Mouse (Mus musculus): ENCODE data around the gene Sh3bp5l. TPM values are rescaled to one million over a fixed set of nuclear protein-coding genes. Genes with fewer than 3 reads are reported as not detected.
"Not testable (repeated sequence)": the region's sequence is repeated elsewhere in the genome, so short reads cannot be mapped to it uniquely, and the experiment has no call there.

The Sh3bp5l gene
- polyA plus RNA-seq, 1 experiment = 30.8 TPM

DNA sequence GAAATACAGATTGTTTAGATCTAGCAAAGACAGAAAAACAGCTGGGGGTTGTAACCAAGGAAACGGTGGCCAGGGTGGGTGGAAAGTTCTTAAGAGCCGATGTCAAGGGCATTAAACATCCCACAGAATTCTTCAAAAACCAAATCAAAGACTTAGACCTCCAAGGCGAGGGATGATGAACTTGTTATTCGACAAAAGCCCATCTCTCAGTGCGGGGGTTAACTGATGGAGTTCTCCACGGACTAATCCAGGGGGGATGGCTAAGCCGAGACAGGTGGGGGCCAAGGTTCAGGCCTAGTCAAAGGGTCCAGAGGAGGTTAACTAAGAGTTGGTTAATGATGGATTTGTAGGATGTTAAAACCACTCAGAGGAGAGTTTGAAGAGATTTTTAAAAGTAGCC lies 26.9 kb upstream of the Sh3bp5l start:
- Histone ChIP-seq H3ac (ENCODE audit: control insufficient read depth, insufficient read length, low read depth) (no peak overlapping the region), H3K27me3 (ENCODE audit: control insufficient read depth, insufficient read depth, insufficient read length) (no peaks in the 10 kb centered on the region), H3K36me3 (ENCODE audit: control insufficient read depth, insufficient read depth) (no peaks in the 10 kb centered on the region), H3K79me3 (ENCODE audit: low read depth) (peaks cover 2% of the 10 kb centered on the region), H3K79me2 (ENCODE audit: control insufficient read depth, insufficient read depth) (peaks cover 12% of the 10 kb centered on the region), H3K4me3 (ENCODE audit: insufficient read depth, poor library complexity, severe bottlenecking) (no peak overlapping the region)
- TF ChIP-seq CTCF (IDR thresholded peaks at IDR 0.05; ENCODE audit: control insufficient read depth, insufficient read depth, insufficient read length) = no peak
- no peak for TF ChIP-seq MAX (IDR thresholded peaks at IDR 0.05)
- TF ChIP-seq MYOG (IDR thresholded peaks at IDR 0.05; ENCODE audit: control insufficient read depth, extremely low read depth, insufficient read length) = no peak
- no peak for TF ChIP-seq FOSL1 (IDR thresholded peaks at IDR 0.05; ENCODE audit: insufficient read depth, low read length, poor library complexity, severe bottlenecking)
- no peak for TF ChIP-seq USF1 (IDR thresholded peaks at IDR 0.05; ENCODE audit: low read depth)
- TF ChIP-seq CEBPB (IDR thresholded peaks at IDR 0.05; ENCODE audit: low read depth) = no peak
- TF ChIP-seq MYOD1 (IDR thresholded peaks at IDR 0.05; ENCODE audit: control insufficient read depth, insufficient read length, low read depth) = no peak

DNA sequence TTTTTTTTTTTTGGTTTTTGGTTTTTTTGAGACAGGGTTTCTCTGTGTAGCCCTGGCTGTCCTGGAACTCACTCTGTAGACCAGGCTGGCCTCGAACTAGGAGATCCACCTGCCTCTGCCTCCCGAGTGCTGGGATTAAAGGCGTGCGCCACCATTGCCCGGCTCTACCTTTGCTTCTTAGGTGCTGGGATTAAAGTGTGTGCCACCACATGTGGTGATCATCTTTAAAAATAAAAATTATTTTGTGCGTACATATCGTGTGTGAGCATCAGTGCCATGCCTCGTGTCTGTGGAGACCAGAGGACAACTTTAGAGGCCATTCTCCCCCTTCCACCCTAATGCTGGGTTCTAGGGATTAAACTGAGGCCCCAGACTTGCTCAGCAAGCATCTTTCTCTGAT lies 25.2 kb upstream of the Sh3bp5l start:
- H3K4me3 ChIP-seq (ENCODE audit: insufficient read depth, poor library complexity, severe bottlenecking); H3K27me3 ChIP-seq (ENCODE audit: control insufficient read depth, insufficient read depth, insufficient read length); H3ac ChIP-seq (ENCODE audit: control insufficient read depth, insufficient read length, low read depth); H3K79me3 ChIP-seq (ENCODE audit: low read depth); H3K36me3 ChIP-seq (ENCODE audit: control insufficient read depth, insufficient read depth): not testable (repeated sequence)
- H3K79me2 ChIP-seq (ENCODE audit: control insufficient read depth, insufficient read depth) = peaks cover 12% of the 10 kb centered on the region

DNA sequence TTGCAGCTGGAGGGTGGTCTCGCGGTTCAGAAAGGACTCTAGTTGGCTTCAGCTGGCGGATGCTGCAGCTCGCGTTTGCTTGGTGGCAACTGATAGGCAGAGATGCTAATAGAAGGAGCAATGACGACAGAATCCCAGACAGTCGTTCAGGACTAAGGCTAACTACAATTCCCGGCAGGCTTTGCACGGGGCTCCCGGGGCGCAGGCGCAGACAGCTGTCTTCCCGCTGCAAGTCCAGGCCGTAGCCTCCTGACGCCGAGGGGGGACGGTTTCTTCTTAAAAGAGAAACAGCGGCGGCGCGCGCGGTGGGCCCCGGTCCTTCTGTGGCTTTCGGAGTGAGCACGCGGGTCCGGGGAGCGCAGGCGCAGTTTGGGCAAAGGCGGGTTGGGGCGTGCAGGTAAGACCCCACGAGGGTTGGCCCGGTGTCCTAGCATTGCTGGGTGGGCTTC lies 23.6 kb upstream of the Sh3bp5l start, which contains the start of gene Zfp692:
Gene Zfp692 (plus strand): TSS at position 210 of the 449 bp plus-strand sequence.
- Histone ChIP-seq H3ac (ENCODE audit: control insufficient read depth, insufficient read length, low read depth) (peak within 1 kb of the TSS; percentile 78), H3K79me3 (ENCODE audit: low read depth) (peaks cover 2% of the 10 kb centered on the region), H3K4me3 (ENCODE audit: insufficient read depth, poor library complexity, severe bottlenecking) (peak within 1 kb of the TSS; percentile 56), H3K79me2 (ENCODE audit: control insufficient read depth, insufficient read depth) (peaks cover 12% of the 10 kb centered on the region), H3K36me3 (ENCODE audit: control insufficient read depth, insufficient read depth) (peaks cover 13% of the 10 kb centered on the region), H3K27me3 (ENCODE audit: control insufficient read depth, insufficient read depth, insufficient read length) (no peaks in the 10 kb centered on the region)
- TF ChIP-seq FOSL1 (IDR thresholded peaks at IDR 0.05; ENCODE audit: insufficient read depth, low read length, poor library complexity, severe bottlenecking) (no peak), MAX (IDR thresholded peaks at IDR 0.05) (peak; percentile 85), MYOD1 (IDR thresholded peaks at IDR 0.05; ENCODE audit: control insufficient read depth, insufficient read length, low read depth) (no peak), CEBPB (IDR thresholded peaks at IDR 0.05; ENCODE audit: low read depth) (no peak)

DNA sequence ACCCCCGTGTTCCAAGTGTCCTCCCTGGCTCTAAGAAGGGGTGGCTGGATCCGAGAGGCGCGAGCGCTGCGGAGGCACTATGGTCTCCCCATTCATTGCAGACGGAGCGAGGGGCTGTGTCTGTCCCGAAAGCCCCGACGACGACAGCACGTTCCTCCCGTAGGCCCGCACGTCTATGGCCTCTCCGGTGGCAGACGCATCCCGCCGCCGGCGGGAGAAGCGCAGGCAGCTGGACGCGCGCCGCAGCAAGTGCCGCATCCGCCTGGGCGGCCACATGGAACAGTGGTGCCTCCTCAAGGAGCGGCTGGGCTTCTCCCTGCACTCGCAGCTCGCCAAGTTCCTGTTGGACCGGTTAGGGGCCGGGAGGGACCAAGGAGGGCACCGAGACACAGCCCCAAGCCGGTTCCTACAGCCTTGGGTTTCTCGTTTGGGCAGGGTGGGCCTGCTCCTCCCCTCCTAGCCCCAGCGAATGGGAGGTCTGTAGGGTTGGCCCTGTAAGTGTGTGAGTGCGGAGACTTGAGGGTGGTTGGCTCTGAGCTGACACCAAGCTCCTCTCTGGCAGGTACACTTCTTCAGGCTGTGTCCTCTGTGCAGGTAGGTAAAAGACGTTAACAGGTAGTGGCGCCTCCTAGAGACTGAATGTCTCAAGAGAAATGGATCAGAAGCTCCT lies 23.0 kb upstream of the Sh3bp5l start:
- Histone ChIP-seq H3ac (ENCODE audit: control insufficient read depth, insufficient read length, low read depth) (peak overlapping the region; percentile 78), H3K36me3 (ENCODE audit: control insufficient read depth, insufficient read depth) (peaks cover 13% of the 10 kb centered on the region), H3K79me2 (ENCODE audit: control insufficient read depth, insufficient read depth) (peaks cover 12% of the 10 kb centered on the region), H3K4me3 (ENCODE audit: insufficient read depth, poor library complexity, severe bottlenecking) (peak overlapping the region; percentile 56), H3K27me3 (ENCODE audit: control insufficient read depth, insufficient read depth, insufficient read length) (no peaks in the 10 kb centered on the region), H3K79me3 (ENCODE audit: low read depth) (peaks cover 2% of the 10 kb centered on the region)
- TF ChIP-seq CTCF (IDR thresholded peaks at IDR 0.05; ENCODE audit: control insufficient read depth, insufficient read depth, insufficient read length) (no peak), MAX (IDR thresholded peaks at IDR 0.05) (peak; percentile 69)

DNA sequence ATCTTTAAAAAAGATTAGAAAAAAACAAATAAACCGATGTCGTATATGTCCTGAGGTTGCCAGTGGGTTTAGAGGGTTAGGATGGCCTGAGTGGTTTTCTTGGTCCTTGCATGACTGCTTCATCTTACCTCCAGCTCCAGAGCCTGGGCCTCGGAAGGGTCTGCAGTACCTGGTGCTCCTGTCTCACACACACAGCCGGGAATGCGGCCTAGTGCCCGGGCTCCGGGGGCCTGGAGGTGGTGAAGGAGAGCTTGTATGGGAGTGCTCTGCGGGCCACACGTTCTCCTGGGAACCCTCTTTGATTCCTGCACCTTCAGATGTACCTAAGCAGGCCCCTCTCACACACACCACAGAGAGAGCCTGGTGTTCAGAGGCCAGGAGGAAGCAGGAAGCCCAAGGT lies 21.9 kb upstream of the Sh3bp5l start:
- H3K79me2 ChIP-seq (ENCODE audit: control insufficient read depth, insufficient read depth) = peaks cover 12% of the 10 kb centered on the region
- no peaks in the 10 kb centered on the region for H3K27me3 ChIP-seq (ENCODE audit: control insufficient read depth, insufficient read depth, insufficient read length)
- H3K79me3 ChIP-seq (ENCODE audit: low read depth) = peaks cover 2% of the 10 kb centered on the region
- H3K4me3 ChIP-seq (ENCODE audit: insufficient read depth, poor library complexity, severe bottlenecking) = no peak overlapping the region
- TF ChIP-seq MYOD1 (IDR thresholded peaks at IDR 0.05; ENCODE audit: control insufficient read depth, insufficient read length, low read depth) = no peak
- TF ChIP-seq CTCF (IDR thresholded peaks at IDR 0.05; ENCODE audit: control insufficient read depth, insufficient read depth, insufficient read length) = no peak
- TF ChIP-seq USF1 (IDR thresholded peaks at IDR 0.05; ENCODE audit: low read depth) = no peak
- no peak for TF ChIP-seq MYOG (IDR thresholded peaks at IDR 0.05; ENCODE audit: control insufficient read depth, extremely low read depth, insufficient read length)
- TF ChIP-seq CEBPB (IDR thresholded peaks at IDR 0.05; ENCODE audit: low read depth) = no peak
- TF ChIP-seq FOSL1 (IDR thresholded peaks at IDR 0.05; ENCODE audit: insufficient read depth, low read length, poor library complexity, severe bottlenecking) = no peak
- no peak for TF ChIP-seq MAX (IDR thresholded peaks at IDR 0.05)
- peaks cover 14% of the 10 kb centered on the region for H3K36me3 ChIP-seq (ENCODE audit: control insufficient read depth, insufficient read depth)
- no peak overlapping the region for H3ac ChIP-seq (ENCODE audit: control insufficient read depth, insufficient read length, low read depth)

GRCm38 (mm10) chr11:58314069-58314468 lies 16.5 kb upstream of the Sh3bp5l start:
- no peaks in the 10 kb centered on the region for H3K79me3 ChIP-seq (ENCODE audit: low read depth)
- no peaks in the 10 kb centered on the region for H3K27me3 ChIP-seq (ENCODE audit: control insufficient read depth, insufficient read depth, insufficient read length)
- no peak overlapping the region for H3K4me3 ChIP-seq (ENCODE audit: insufficient read depth, poor library complexity, severe bottlenecking)
- TF ChIP-seq CEBPB (IDR thresholded peaks at IDR 0.05; ENCODE audit: low read depth) = no peak
- no peak for TF ChIP-seq CTCF (IDR thresholded peaks at IDR 0.05; ENCODE audit: control insufficient read depth, insufficient read depth, insufficient read length)
- TF ChIP-seq MAX (IDR thresholded peaks at IDR 0.05) = no peak
- no peak for TF ChIP-seq USF1 (IDR thresholded peaks at IDR 0.05; ENCODE audit: low read depth)
- no peak for TF ChIP-seq MYOD1 (IDR thresholded peaks at IDR 0.05; ENCODE audit: control insufficient read depth, insufficient read length, low read depth)
- TF ChIP-seq FOSL1 (IDR thresholded peaks at IDR 0.05; ENCODE audit: insufficient read depth, low read length, poor library complexity, severe bottlenecking) = no peak
- TF ChIP-seq MYOG (IDR thresholded peaks at IDR 0.05; ENCODE audit: control insufficient read depth, extremely low read depth, insufficient read length) = no peak
- H3K36me3 ChIP-seq (ENCODE audit: control insufficient read depth, insufficient read depth) = peaks cover 67% of the 10 kb centered on the region
- no peak overlapping the region for H3ac ChIP-seq (ENCODE audit: control insufficient read depth, insufficient read length, low read depth)
- no peaks in the 10 kb centered on the region for H3K79me2 ChIP-seq (ENCODE audit: control insufficient read depth, insufficient read depth)

Data from C2C12 (cell line).